Mouse (Mus musculus) megakaryocyte, embryonic 14.5 days (primary cell): ENCODE measurements at regions not wholly inside any gene's neighbourhood (a gene's known extent, or its start where the extent isn't known, plus 50 kb on each side); places are given as distances from the start of the nearest gene placed in this dataset.

Experiments used
- FLI1 ChIP-seq: IDR thresholded peaks from 2 replicates; pipeline ENCODE4 v1.6.1; 2012; ENCODE audit warnings: low read length, inconsistent platforms, mixed read lengths
- GATA1 ChIP-seq: IDR thresholded peaks from 3 replicates; pipeline ENCODE4 v1.6.1; 2012; ENCODE audit warnings: mixed read lengths, low read length, inconsistent platforms, borderline replicate concordance

DNA sequence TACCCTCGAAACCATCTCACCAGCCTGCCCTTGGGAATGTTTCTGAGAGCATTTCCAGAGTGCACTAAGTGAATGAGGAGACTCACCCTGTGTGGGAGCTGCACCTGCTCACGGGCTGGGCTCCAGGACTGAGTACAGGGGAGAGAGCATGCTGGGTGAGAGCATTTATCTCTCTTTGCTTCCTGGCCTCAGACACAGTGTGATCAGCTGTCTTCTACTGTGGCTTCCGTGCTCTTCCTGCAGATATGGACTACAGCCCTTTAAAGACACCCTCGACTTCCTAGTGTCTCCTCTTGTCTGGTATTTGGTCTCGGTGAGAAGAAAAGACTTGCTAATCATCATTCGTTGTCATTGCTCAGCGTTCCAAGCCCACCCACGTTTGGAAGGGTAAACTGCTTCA is 274.9 kb downstream of the Cd83 start:
- TF ChIP-seq GATA1 (no peak), FLI1 (no peak)
